Mouse (Mus musculus): Measurements from ENCODE around the gene Gldc. TPM values are rescaled to one million over a fixed set of nuclear protein-coding genes. Genes with fewer than 3 reads are reported as not detected.

Gldc gene
- total RNA-seq, 4 experiments from 2014 or later: 0.81 to 1.6 (median 1.2) TPM

GRCm38 (mm10) chr19:30157031-30157687 lies 18.1 kb downstream of the Gldc start:
- DNase-seq: no peak

DNA sequence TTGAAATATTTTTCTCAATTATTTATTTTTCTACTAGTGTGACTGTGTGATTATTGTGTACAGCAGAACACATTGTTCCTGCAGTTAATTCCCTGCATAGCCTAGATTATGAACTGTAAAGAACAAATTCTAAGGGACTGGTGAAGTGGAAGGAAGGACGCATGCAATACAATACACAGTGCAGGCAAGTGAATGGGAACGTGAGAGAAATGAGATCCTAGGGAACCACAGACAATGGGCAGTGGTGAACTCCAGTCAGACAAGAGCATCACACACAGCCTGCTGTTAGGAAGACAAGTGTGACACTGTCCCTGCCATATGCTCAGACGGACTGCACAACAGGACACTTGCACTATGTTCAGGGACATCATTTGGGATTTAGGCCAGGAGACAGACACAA lies 21.5 kb downstream of the Gldc start:
- no peak for DNase-seq

DNA sequence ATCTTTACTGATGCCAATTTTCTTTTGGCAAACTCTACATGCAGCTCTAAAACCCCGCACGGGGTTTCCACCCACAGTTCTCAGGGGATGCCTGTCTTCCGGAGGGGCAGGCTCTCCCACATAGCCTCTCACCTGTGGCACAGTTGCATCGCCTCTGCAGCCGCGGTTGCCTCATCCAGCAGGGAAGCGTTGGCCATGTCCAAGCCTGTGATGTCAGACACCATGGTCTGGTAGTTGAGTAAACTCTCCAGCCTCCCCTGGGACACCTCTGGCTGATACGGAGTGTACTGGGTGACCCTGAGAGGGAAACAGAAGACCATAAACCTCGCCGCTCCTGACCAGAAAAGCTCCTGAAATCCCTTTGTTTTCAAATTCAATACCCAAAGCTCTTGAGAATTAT lies 23.9 kb downstream of the Gldc start:
- peak; percentile 17 for DNase-seq

GRCm38 (mm10) chr19:30149238-30149805 lies 25.9 kb downstream of the Gldc start:
- DNase-seq: no peak

DNA sequence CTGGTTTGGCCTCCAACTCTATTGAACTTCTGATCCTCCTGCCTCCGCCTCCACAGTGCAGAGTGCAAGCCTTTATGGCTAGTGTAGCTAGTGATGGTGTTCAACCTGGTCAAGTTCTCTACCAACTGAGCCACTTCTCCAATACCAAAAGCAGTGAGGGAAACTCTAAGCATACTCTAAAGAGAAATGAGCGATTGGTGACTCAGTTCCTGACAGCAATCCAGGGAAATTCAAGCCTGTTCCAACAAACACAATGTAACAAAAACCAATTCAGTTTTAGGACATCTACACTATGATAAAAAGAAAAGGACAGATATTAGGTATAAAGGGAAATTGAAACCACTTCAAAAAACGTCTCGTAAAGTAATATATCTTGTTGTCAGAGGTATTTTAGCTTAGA lies 27.9 kb downstream of the Gldc start:
- DNase-seq: no peak

DNA sequence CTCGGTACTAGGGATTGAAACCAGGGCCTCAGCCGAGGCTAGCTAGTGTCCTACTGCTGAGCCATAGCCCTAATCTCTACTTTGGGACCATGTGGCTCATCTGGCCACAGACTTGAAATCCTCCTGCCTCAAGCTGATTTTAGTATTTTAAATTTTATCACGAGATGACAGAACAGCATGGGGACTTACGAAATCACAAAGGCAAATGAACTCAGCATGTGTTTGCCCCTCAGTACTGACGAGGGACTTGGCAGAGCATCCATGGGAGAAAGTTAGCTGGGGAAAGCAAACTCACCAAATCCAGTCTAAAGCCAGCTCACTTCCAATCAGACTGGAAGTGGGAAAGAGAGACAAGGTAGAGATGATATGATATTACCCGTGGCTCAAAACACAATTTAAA lies 28.5 kb downstream of the Gldc start:
- no peak for DNase-seq

- DNase-seq: no peak
These were observed 30.1 kb downstream of the Gldc start for GRCm38 (mm10) chr19:30145106-30145505.

- DNase-seq: no peak
These were observed 38.9 kb downstream of the Gldc start for GRCm38 (mm10) chr19:30136308-30136707.

DNA sequence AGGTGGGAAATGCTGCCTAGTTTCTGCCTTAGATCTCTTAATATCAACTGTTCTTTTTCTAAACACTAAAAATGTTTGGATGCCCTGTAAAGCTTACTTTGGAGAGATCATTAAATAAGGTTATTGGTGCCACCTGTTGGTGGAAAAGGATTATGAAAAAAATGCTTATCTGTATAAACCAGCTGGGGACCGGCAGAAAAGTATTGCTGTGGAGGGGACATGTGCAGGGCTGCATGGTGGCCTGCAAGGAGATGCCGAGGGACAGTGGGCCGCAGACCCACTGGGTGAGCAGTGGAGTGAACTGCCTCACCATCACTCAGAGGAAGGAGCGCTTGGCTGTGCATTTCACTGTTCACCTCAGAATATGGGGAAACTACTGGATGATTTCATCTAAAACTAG lies 47.1 kb downstream of the Gldc start:
- DNase-seq: no peak

DNA sequence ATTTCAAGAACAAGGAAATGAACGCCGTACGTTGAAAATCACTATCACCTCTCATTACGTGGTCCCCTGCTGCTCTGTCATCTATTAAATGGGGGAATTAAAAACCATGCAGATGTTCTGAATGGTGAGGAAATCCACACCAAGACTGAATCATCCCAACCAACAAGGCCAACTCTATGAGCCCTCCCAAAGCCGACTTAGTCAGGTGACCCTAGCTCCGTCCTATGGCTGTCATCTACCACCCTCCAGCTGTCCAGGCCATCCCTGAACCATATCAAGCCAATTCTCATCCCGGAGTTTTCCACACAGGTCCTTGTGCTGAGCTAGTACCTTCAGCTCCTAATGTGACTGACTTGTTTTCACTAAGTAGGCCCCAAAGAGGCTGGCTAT lies 49.6 kb downstream of the Gldc start:
- DNase-seq: no peak

- DNase-seq: no peak
These were observed 50.1 kb downstream of the Gldc start for GRCm38 (mm10) chr19:30124999-30125669.

- no peak for DNase-seq
These were observed 56.6 kb downstream of the Gldc start for GRCm38 (mm10) chr19:30118344-30119312.

- DNase-seq: no peak
These were observed 57.5 kb downstream of the Gldc start for GRCm38 (mm10) chr19:30117775-30118174.

- DNase-seq: no peak
These were observed 58.0 kb downstream of the Gldc start for GRCm38 (mm10) chr19:30117241-30117640.

DNA sequence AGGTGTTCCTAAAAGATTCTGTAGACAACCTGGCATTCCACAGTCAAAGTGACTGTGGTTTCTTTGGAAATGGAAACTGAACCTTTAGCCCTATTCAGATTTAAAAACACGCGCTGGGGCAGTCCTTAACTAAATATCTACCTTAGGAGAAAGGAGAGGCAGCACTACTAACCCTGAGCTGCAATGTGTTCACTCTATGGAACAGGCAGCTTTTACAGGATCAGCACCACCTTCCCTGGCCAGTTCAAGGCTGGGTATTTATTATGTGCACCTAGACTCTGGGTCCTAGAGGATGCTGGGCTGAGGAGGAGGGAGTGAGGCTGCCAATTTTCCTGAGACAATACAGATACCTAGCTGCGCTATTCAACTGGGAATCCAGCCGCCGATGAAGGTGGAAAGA lies 59.6 kb downstream of the Gldc start:
- DNase-seq: no peak

GRCm38 (mm10) chr19:30114919-30115441 lies 60.2 kb downstream of the Gldc start:
- DNase-seq: no peak

GRCm38 (mm10) chr19:30112961-30113688 lies 62.1 kb downstream of the Gldc start:
- no peak for DNase-seq

DNA sequence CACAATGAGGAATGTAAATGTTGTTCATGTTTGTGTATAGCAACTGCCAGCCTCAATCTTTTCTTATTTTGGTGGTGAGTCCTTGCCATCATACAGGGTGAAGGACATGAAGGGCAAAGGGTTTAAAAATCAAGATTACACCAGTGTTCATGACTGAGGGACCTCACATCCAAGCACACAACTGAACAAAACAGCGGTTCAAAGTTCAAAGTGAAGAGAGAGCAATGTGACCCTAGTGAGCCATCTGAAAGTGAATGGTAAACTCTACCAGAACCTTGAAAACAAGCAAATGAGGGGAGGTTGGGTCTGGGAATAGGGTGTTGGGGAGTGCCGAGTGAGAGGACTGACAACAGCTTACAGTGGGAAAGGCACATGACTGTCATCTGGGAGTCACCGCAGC lies 63.8 kb downstream of the Gldc start:
- DNase-seq: no peak

- no peak for DNase-seq
These were observed 66.1 kb downstream of the Gldc start for GRCm38 (mm10) chr19:30109122-30109521.

DNA sequence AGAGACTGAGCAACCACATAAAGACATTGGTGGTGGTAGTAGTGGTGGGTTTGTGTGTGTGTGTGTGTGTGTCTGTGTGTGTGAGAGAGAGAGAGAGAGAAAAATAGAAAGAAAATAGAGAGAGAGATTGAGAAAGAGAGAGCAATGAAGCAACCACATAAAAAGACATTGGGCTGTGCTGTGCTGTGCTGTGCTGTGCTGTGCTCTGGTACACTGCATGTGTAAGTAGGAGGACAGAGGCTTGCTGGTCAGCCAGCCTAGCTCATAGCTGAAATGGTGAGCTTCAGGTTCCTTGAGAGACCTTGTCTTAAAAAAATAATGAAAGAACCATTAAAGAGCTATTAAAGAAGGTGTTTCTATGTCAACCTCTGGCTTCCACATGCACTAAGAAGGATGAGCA lies 66.6 kb downstream of the Gldc start:
- DNase-seq: no peak

- DNase-seq: no peak
These were observed 67.9 kb downstream of the Gldc start for GRCm38 (mm10) chr19:30107221-30107845.

Data from adrenal gland, adult 8-10 months (tissue).